Mouse (Mus musculus) heart, embryonic 16.5 days (tissue): Measurements from ENCODE around the gene Adprm. TPM values are rescaled to one million over a fixed set of nuclear protein-coding genes. Genes with fewer than 3 reads are reported as not detected.

Experiments
- ATAC-seq: fragments of 200-750 bp; cut with Nextera tagmentation; replicated peaks from 2 replicates; pipeline ENCODE4 v1.8.0; 2017; ENCODE audit warnings: moderate number of reproducible peaks; ENCODE audit not compliant: insufficient read depth, low FRiP score; ENCODE audit errors: extremely low read depth
- H3K27ac ChIP-seq: fragments of 300-500 bp; sonication (generic); 2 replicates; pipeline ENCODE4 v1.5.1; 2014; ENCODE audit warnings: mild to moderate bottlenecking, low read length, control low read depth, moderate library complexity
- H3K27me3 ChIP-seq: fragments of 300-500 bp; sonication (generic); 2 replicates; pipeline ENCODE4 v1.6.1; 2014; ENCODE audit warnings: low read length, mixed read lengths; ENCODE audit not compliant: control insufficient read depth, insufficient read depth
- H3K36me3 ChIP-seq: fragments of 300-500 bp; sonication (generic); 2 replicates; pipeline ENCODE4 v1.6.1; 2014; ENCODE audit not compliant: control insufficient read depth, insufficient read depth
- H3K4me1 ChIP-seq: fragments of 300-500 bp; sonication (generic); 2 replicates; pipeline ENCODE4 v1.6.1; 2014; ENCODE audit warnings: low read length, mixed read lengths; ENCODE audit not compliant: control insufficient read depth, insufficient read depth
- H3K4me2 ChIP-seq: fragments of 300-500 bp; sonication (generic); 2 replicates; pipeline ENCODE4 v1.6.1; 2014; ENCODE audit warnings: low read depth, mild to moderate bottlenecking, control low read depth, low read length
- H3K4me3 ChIP-seq: fragments of 300-500 bp; sonication (generic); 2 replicates; pipeline ENCODE4 v1.5.1; 2014; ENCODE audit warnings: mild to moderate bottlenecking, control low read depth, low read length
- H3K9ac ChIP-seq: fragments of 300-500 bp; sonication (generic); 2 replicates; pipeline ENCODE4 v1.6.1; 2014; ENCODE audit warnings: low read length, control low read depth
- H3K9me3 ChIP-seq: fragments of 300-500 bp; sonication (generic); replicated peaks from 2 replicates; pipeline ENCODE4 v1.6.1; 2016; ENCODE audit warnings: low read length; ENCODE audit not compliant: control insufficient read depth
- WGBS: fragments of 180-500 bp; shearing (Covaris S2); extraction: QIAGEN DNeasy Blood & Tissue Kit; methylation state at CpG from one replicate; pipeline ENCODE4 v1.1.7; 2014; 5-methylcytosine and 5-hydroxymethylcytosine counted together
- polyA plus RNA-seq: library from polyadenylated mRNA; unstranded; fragments of >200 nt; fragmentation: Nextera tagmentation; extraction: Ambion mirVana; gene quantifications from 2 replicates; pipeline ENCODE4 v1.2.1, GENCODE M21; 2015

Gene Adprm
- polyA plus RNA-seq, 1 experiment from 2014 or later: 22.8 TPM

DNA sequence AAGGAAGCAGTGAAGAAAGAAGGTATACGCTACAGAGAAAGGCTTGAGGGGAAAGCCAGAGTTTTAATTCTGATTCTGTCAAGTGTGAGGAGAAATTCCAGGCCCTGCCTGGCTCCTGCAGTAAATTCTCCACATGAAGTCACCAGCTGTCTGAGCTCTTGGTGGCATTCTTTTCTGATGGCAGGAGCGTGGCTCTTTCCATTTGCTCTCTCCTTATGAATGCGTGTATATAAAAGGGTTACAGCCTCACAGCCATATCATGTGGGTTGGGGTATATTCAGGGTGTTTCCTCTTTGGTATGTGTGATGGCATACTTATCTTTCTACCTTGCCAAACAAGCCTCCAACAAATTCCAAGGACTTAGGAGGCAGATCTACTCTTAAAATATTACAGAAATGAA is 10.3 kb upstream of the Adprm start:
- Histone ChIP-seq H3K27me3 (no peaks in the 10 kb centered on the region), H3K4me2 (no peak overlapping the region), H3K9me3 (no peaks in the 10 kb centered on the region), H3K4me3 (no peak overlapping the region), H3K9ac (no peak overlapping the region), H3K4me1 (no peaks in the 10 kb centered on the region), H3K27ac (no peak overlapping the region), H3K36me3 (peaks cover 35% of the 10 kb centered on the region)
- 76% methylated on average over 3 of the region's 3 CpGs for WGBS
- no peak for ATAC-seq

DNA sequence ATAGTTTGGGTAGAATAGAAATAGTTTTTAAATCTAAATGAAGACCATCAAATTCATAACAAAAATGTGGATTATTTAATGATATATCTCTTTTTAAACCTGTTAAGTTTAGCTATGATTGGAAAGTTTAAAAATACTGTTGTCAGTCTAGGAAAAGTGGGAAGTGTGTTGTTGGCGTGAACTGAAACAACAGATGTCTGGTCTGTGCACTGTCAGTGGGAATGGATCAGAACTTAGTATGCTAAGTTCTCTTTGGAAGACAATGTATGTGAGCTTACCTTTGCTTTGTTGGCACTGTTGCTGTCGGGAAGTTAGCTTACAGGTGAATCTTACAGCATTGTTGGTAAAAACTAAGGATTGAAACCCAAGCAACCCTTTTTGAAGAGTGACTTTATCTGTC is 8.9 kb upstream of the Adprm start:
- no peak overlapping the region for H3K4me2 ChIP-seq
- WGBS: 98% methylated on average over 2 of the region's 2 CpGs
- ATAC-seq: no peak
- H3K4me3 ChIP-seq: no peak overlapping the region
- H3K27me3 ChIP-seq: no peaks in the 10 kb centered on the region
- no peak overlapping the region for H3K9ac ChIP-seq
- no peaks in the 10 kb centered on the region for H3K4me1 ChIP-seq
- peaks cover 42% of the 10 kb centered on the region for H3K36me3 ChIP-seq
- H3K9me3 ChIP-seq: no peaks in the 10 kb centered on the region
- no peak overlapping the region for H3K27ac ChIP-seq

DNA sequence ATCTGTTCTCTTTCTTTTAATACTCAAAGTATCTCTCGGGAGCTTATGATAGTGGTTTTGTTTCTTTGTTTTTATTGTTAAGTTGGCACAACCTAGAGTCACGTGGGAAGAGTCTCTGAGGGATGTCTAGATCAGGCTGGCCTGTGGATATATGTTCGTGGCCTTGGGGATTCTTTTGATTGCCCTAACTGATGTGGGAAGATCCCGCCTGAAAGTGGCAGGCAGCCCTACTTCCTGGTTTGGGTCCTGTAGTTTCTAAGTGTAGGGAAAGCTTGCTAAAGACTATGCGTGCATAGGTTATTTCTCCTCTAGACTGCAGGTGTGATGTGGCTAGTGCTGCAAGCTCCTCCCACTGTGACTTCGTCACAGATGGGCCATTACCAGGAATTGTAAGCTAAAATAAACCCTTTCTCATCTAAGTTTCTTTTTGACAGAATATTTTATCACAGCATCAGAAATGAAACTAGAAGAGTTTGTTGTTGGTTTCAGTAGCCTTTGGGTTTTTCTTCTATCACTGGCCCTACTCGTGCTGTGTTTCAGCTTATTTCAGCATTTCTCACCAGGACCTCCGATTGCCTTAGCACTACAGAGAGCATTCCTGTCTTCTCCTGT is 2.5 kb upstream of the Adprm start:
- H3K4me2 ChIP-seq: no peak overlapping the region
- no peak overlapping the region for H3K27ac ChIP-seq
- no peak overlapping the region for H3K9ac ChIP-seq
- H3K4me1 ChIP-seq: peaks cover 13% of the 10 kb centered on the region
- no peak overlapping the region for H3K4me3 ChIP-seq
- H3K27me3 ChIP-seq: no peaks in the 10 kb centered on the region
- no peak for ATAC-seq
- no peaks in the 10 kb centered on the region for H3K9me3 ChIP-seq
- 86% methylated on average over 8 of the region's 8 CpGs for WGBS
- H3K36me3 ChIP-seq: peaks cover 30% of the 10 kb centered on the region

DNA sequence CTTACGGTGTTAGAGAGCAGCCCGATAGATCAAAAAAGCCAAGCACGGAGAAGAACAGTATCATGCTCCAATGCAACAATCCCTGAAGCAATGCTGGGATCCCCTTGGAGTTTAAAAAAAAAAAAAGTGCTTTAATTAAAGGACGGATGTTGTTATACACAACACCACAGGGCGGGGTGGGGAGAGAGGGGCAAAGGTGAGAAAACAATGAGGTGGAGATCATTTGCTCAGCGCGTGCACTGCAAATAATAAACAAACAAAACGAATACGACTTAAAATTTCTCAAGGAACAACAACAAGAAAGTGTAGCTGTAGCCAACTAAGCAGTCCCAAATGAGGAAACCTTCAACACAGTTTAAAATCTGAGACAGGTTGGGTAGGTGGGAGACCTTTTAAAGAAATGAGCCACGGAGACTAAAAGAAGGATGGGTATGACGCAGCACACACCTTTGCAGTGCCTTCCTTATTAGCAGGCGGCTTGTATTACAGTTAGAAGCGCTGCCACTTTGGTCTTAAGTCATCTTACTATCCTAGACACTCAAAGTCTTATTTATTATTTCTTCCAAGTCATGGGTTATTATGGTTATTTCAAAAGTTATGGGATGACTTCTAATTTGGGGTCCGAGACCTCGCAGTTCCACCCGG is 596 bp downstream of the Adprm start:
- Histone ChIP-seq H3K36me3 (peaks cover 16% of the 10 kb centered on the region), H3K4me3 (peak overlapping the region; percentile 85), H3K27ac (peak overlapping the region; percentile 92), H3K27me3 (no peaks in the 10 kb centered on the region), H3K4me2 (peak overlapping the region; percentile 78), H3K9ac (peak overlapping the region; percentile 89), H3K9me3 (no peaks in the 10 kb centered on the region), H3K4me1 (peaks cover 18% of the 10 kb centered on the region)
- ATAC-seq: no peak; the same call in 1 of the 2 replicates
- 10% methylated on average over 16 of the region's 16 CpGs for WGBS

DNA sequence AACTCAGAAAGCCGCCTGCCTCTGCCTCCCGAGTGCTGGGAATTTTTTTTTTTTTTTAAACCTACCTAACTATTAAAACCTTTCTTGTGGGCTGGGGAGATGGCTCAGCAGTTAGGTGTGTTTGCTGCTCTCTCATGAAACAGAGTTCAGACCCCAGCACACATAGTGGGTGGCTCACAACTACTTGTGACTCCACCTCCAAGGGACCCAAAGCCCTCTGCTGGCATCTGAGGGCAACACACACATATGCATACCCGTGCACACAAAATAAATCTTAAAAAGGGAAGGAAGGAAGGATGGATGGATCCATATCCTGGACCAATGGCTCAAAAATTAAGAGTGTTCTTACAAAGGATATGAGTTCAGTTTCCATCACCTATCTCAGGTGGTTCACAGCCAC is 3.1 kb downstream of the Adprm start:
- Histone ChIP-seq H3K36me3 (peaks cover 9% of the 10 kb centered on the region; the same call in 1 of the 2 replicates), H3K27me3 (no peaks in the 10 kb centered on the region), H3K9ac (no peak overlapping the region), H3K4me3 (no peak overlapping the region), H3K4me1 (peaks cover 18% of the 10 kb centered on the region), H3K9me3 (no peaks in the 10 kb centered on the region), H3K4me2 (no peak overlapping the region), H3K27ac (no peak overlapping the region)
- ATAC-seq: no peak
- WGBS: 86% methylated on average over 3 of the region's 3 CpGs

DNA sequence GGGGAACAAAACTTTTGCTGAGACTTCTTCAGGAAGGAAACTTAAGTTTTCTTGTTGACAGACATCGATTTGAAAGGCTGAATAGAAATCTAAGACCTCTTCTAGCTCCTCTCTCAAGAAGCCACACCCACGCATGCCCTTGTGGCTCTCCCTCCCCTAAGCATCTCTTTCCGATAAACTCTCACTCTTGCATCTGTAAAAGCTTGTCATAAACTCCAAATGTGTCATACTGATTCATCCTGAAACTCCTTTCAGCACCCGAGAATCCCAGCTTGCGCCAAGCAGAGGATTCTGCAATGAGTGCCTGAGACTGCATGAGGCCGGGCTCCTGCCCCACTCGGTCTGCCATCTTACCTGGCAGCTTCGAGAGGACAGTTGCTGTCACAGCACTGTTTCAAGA is 3.9 kb downstream of the Adprm start:
- H3K27ac ChIP-seq: no peak overlapping the region
- no peak for ATAC-seq
- peaks cover 14% of the 10 kb centered on the region for H3K4me1 ChIP-seq
- no peak overlapping the region for H3K9ac ChIP-seq
- 73% methylated on average over 8 of the region's 8 CpGs for WGBS
- H3K27me3 ChIP-seq: no peaks in the 10 kb centered on the region
- no peak overlapping the region for H3K4me2 ChIP-seq
- no peak overlapping the region for H3K4me3 ChIP-seq
- H3K36me3 ChIP-seq: peaks cover 9% of the 10 kb centered on the region; the same call in 1 of the 2 replicates
- no peaks in the 10 kb centered on the region for H3K9me3 ChIP-seq

DNA sequence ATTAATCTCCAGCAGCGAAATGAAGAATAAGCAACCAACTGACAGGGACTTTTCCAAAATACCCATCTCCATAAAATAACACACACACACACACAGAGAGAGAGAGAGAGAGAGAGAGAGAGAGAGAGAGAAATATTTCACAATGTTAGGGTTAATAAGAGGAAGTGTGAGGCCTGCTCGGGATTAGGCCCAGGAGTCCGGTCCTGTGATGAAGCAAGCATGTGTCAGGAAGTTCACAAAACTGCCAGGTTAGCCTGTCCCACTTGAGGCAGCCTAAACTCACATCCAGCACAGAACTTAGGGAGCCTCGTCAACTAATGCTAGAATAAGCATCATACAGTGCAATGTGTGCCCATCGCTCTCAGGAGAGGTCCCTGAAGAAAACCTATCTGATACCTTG is 5.2 kb downstream of the Adprm start:
- peaks cover 9% of the 10 kb centered on the region; the same call in 1 of the 2 replicates for H3K36me3 ChIP-seq

DNA sequence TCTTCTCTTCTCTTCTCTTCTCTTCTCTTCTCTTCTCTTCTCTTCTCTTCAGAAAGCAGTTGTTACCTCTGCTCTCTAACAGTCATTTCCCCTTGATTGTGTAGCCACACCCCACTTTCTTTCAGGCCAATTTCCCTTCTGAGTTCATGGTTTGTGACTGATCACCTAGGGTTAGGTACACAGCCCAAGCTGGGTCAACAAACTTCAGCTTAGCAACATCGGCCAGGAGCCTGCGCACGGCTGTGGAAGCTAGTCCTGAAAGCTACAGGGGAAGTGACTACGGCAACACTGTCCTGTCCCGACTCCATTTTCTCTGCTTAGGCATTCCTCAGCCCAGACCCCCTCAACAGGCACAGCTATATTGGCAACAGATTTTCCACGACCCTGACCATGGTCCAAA is 7.4 kb downstream of the Adprm start:
- Histone ChIP-seq H3K9ac (no peak overlapping the region), H3K27ac (no peak overlapping the region), H3K27me3 (no peaks in the 10 kb centered on the region), H3K4me3 (no peak overlapping the region), H3K4me1 (peaks cover 9% of the 10 kb centered on the region; the same call in 1 of the 2 replicates), H3K36me3 (peaks cover 25% of the 10 kb centered on the region), H3K4me2 (no peak overlapping the region), H3K9me3 (no peaks in the 10 kb centered on the region)
- no peak for ATAC-seq
- WGBS: 79% methylated on average over 6 of the region's 6 CpGs

More for the DNA sequence above, 5.2 kb downstream of the Adprm start:
- 88% methylated on average over 5 of the region's 5 CpGs for WGBS
- Histone ChIP-seq H3K27ac (no peak overlapping the region), H3K4me1 (peaks cover 9% of the 10 kb centered on the region), H3K4me2 (no peak overlapping the region), H3K27me3 (no peaks in the 10 kb centered on the region), H3K9ac (no peak overlapping the region), H3K4me3 (no peak overlapping the region), H3K9me3 (no peaks in the 10 kb centered on the region)
- ATAC-seq: no peak

DNA sequence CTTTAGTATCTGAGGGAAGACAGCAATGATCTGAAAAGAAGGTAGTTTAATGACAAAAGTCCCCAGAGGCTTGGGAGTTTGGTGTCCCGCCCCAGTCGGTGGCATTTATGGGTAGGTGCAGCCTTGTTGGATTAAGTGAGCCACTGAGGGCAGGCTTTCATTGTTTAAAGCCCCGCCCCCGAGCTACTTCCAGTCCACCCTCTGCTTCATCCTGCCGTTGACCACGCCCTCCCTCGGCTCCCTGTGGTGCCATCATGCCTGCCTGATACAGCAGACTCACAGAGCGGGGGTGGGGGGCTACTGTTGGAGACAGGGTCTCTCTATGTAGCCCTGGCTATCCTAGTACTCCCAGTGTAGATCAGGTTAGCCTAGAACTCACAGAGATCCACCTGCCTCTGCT is 9.4 kb downstream of the Adprm start:
- H3K36me3 ChIP-seq: peaks cover 35% of the 10 kb centered on the region
- 67% methylated on average over 8 of the region's 8 CpGs for WGBS
- no peaks in the 10 kb centered on the region for H3K27me3 ChIP-seq
- H3K4me1 ChIP-seq: peaks cover 7% of the 10 kb centered on the region; the same call in 1 of the 2 replicates
- no peak overlapping the region for H3K4me3 ChIP-seq
- no peak overlapping the region for H3K4me2 ChIP-seq
- ATAC-seq: no peak
- no peaks in the 10 kb centered on the region for H3K9me3 ChIP-seq
- no peak overlapping the region for H3K9ac ChIP-seq
- H3K27ac ChIP-seq: no peak overlapping the region
